Mouse (Mus musculus): Measurements from ENCODE around the gene Kcnab3. TPM values are rescaled to one million over a fixed set of nuclear protein-coding genes. Genes with fewer than 3 reads are reported as not detected.

Kcnab3 gene
- not detected in 2 replicates for polyA plus RNA-seq (2012)

GRCm38 (mm10) chr11:69325628-69326407 lies at the start of gene Kcnab3:
Kcnab3 (plus strand) TSS chr11:69326258.
- peaks cover 51% of the 10 kb centered on the region for H3K4me1 ChIP-seq (ENCODE audit: control insufficient read depth)
- peak within 1 kb of the TSS; percentile 77 for H3K4me3 ChIP-seq (replicated peaks)
- H3K27me3 ChIP-seq (ENCODE audit: control insufficient read depth), result peaks cover 49% of the 10 kb centered on the region
- no peaks in the 10 kb centered on the region for H3K9me3 ChIP-seq (ENCODE audit: control insufficient read depth, low read length)
- TF ChIP-seq GATA1 (IDR thresholded peaks at IDR 0.05; ENCODE audit: low read length) (no peak), TAL1 (IDR thresholded peaks at IDR 0.05; ENCODE audit: low read length) (no peak)
- peaks cover 12% of the 10 kb centered on the region for H3K36me3 ChIP-seq (ENCODE audit: control insufficient read depth)

- Histone ChIP-seq H3K9me3 (ENCODE audit: control insufficient read depth, low read length) (no peaks in the 10 kb centered on the region), H3K4me1 (ENCODE audit: control insufficient read depth) (no peaks in the 10 kb centered on the region), H3K4me3 (replicated peaks) (no peak overlapping the region), H3K36me3 (ENCODE audit: control insufficient read depth) (no peaks in the 10 kb centered on the region), H3K27me3 (ENCODE audit: control insufficient read depth) (peaks cover 5% of the 10 kb centered on the region)
- TF ChIP-seq GATA1 (IDR thresholded peaks at IDR 0.05; ENCODE audit: low read length), result no peak
- TF ChIP-seq TAL1 (IDR thresholded peaks at IDR 0.05; ENCODE audit: low read length), result no peak
These were observed 48.8 kb upstream of the Kcnab3 start for GRCm38 (mm10) chr11:69277267-69277666.

GRCm38 (mm10) chr11:69291111-69291510 lies 34.9 kb upstream of the Kcnab3 start:
- Histone ChIP-seq H3K4me3 (replicated peaks) (no peak overlapping the region), H3K27me3 (ENCODE audit: control insufficient read depth) (no peaks in the 10 kb centered on the region), H3K9me3 (ENCODE audit: control insufficient read depth, low read length) (no peaks in the 10 kb centered on the region), H3K4me1 (ENCODE audit: control insufficient read depth) (no peaks in the 10 kb centered on the region), H3K36me3 (ENCODE audit: control insufficient read depth) (no peaks in the 10 kb centered on the region)
- TF ChIP-seq GATA1 (IDR thresholded peaks at IDR 0.05; ENCODE audit: low read length) (no peak), TAL1 (IDR thresholded peaks at IDR 0.05; ENCODE audit: low read length) (no peak)

- no peaks in the 10 kb centered on the region for H3K4me1 ChIP-seq (ENCODE audit: control insufficient read depth)
These were observed 30.8 kb upstream of the Kcnab3 start for GRCm38 (mm10) chr11:69295286-69295685.

GRCm38 (mm10) chr11:69297799-69298198 lies 28.3 kb upstream of the Kcnab3 start:
- H3K27me3 ChIP-seq (ENCODE audit: control insufficient read depth), result no peaks in the 10 kb centered on the region
- H3K36me3 ChIP-seq (ENCODE audit: control insufficient read depth), result peaks cover 37% of the 10 kb centered on the region
- no peaks in the 10 kb centered on the region for H3K4me1 ChIP-seq (ENCODE audit: control insufficient read depth)
- H3K4me3 ChIP-seq (replicated peaks), result no peak overlapping the region
- no peaks in the 10 kb centered on the region for H3K9me3 ChIP-seq (ENCODE audit: control insufficient read depth, low read length)
- TF ChIP-seq TAL1 (IDR thresholded peaks at IDR 0.05; ENCODE audit: low read length) (no peak), GATA1 (IDR thresholded peaks at IDR 0.05; ENCODE audit: low read length) (no peak)

More at GRCm38 (mm10) chr11:69295286-69295685, 30.8 kb upstream of the Kcnab3 start:
- Histone ChIP-seq H3K4me3 (replicated peaks) (no peak overlapping the region), H3K9me3 (ENCODE audit: control insufficient read depth, low read length) (no peaks in the 10 kb centered on the region), H3K27me3 (ENCODE audit: control insufficient read depth) (no peaks in the 10 kb centered on the region), H3K36me3 (ENCODE audit: control insufficient read depth) (peaks cover 20% of the 10 kb centered on the region)
- TF ChIP-seq TAL1 (IDR thresholded peaks at IDR 0.05; ENCODE audit: low read length) (no peak), GATA1 (IDR thresholded peaks at IDR 0.05; ENCODE audit: low read length) (no peak)

- Histone ChIP-seq H3K27me3 (ENCODE audit: control insufficient read depth) (no peaks in the 10 kb centered on the region), H3K4me1 (ENCODE audit: control insufficient read depth) (no peaks in the 10 kb centered on the region), H3K36me3 (ENCODE audit: control insufficient read depth) (peaks cover 41% of the 10 kb centered on the region), H3K4me3 (replicated peaks) (no peak overlapping the region), H3K9me3 (ENCODE audit: control insufficient read depth, low read length) (no peaks in the 10 kb centered on the region)
- TF ChIP-seq GATA1 (IDR thresholded peaks at IDR 0.05; ENCODE audit: low read length) (no peak), TAL1 (IDR thresholded peaks at IDR 0.05; ENCODE audit: low read length) (no peak)
These were observed 27.8 kb upstream of the Kcnab3 start for GRCm38 (mm10) chr11:69298231-69298630.

- Histone ChIP-seq H3K4me3 (replicated peaks) (no peak overlapping the region), H3K4me1 (ENCODE audit: control insufficient read depth) (peaks cover 7% of the 10 kb centered on the region), H3K36me3 (ENCODE audit: control insufficient read depth) (peaks cover 78% of the 10 kb centered on the region), H3K27me3 (ENCODE audit: control insufficient read depth) (no peaks in the 10 kb centered on the region), H3K9me3 (ENCODE audit: control insufficient read depth, low read length) (no peaks in the 10 kb centered on the region)
- TF ChIP-seq TAL1 (IDR thresholded peaks at IDR 0.05; ENCODE audit: low read length) (no peak), GATA1 (IDR thresholded peaks at IDR 0.05; ENCODE audit: low read length) (no peak)
These were observed 23.2 kb upstream of the Kcnab3 start for GRCm38 (mm10) chr11:69302817-69303216.

GRCm38 (mm10) chr11:69305291-69305690 lies 20.8 kb upstream of the Kcnab3 start:
- no peaks in the 10 kb centered on the region for H3K9me3 ChIP-seq (ENCODE audit: control insufficient read depth, low read length)
- no peaks in the 10 kb centered on the region for H3K27me3 ChIP-seq (ENCODE audit: control insufficient read depth)
- TF ChIP-seq TAL1 (IDR thresholded peaks at IDR 0.05; ENCODE audit: low read length), result no peak
- TF ChIP-seq GATA1 (IDR thresholded peaks at IDR 0.05; ENCODE audit: low read length), result no peak
- H3K36me3 ChIP-seq (ENCODE audit: control insufficient read depth), result peaks cover 85% of the 10 kb centered on the region
- no peak overlapping the region for H3K4me3 ChIP-seq (replicated peaks)
- H3K4me1 ChIP-seq (ENCODE audit: control insufficient read depth), result peaks cover 7% of the 10 kb centered on the region

GRCm38 (mm10) chr11:69306039-69306438 lies 20.0 kb upstream of the Kcnab3 start:
- no peaks in the 10 kb centered on the region for H3K9me3 ChIP-seq (ENCODE audit: control insufficient read depth, low read length)
- no peaks in the 10 kb centered on the region for H3K27me3 ChIP-seq (ENCODE audit: control insufficient read depth)
- no peak overlapping the region for H3K4me3 ChIP-seq (replicated peaks)
- H3K4me1 ChIP-seq (ENCODE audit: control insufficient read depth), result peaks cover 7% of the 10 kb centered on the region
- TF ChIP-seq TAL1 (IDR thresholded peaks at IDR 0.05; ENCODE audit: low read length) (no peak), GATA1 (IDR thresholded peaks at IDR 0.05; ENCODE audit: low read length) (no peak)
- peaks cover 91% of the 10 kb centered on the region for H3K36me3 ChIP-seq (ENCODE audit: control insufficient read depth)

Measured in erythroblast, embryonic 14.5 days (primary cell).